Mouse (Mus musculus) kidney, postnatal 14 days (tissue): ENCODE measurements around the gene Slc24a4.
"Not testable (repeated sequence)": the region's sequence is repeated elsewhere in the genome, so short reads cannot be mapped to it uniquely, and the experiment has no call there.

Experiments used
- DNase-seq: peaks from one replicate; pipeline ENCODE4 v3.0.0; 2022; ENCODE audit warnings: mixed read lengths

Gene Slc24a4

DNA sequence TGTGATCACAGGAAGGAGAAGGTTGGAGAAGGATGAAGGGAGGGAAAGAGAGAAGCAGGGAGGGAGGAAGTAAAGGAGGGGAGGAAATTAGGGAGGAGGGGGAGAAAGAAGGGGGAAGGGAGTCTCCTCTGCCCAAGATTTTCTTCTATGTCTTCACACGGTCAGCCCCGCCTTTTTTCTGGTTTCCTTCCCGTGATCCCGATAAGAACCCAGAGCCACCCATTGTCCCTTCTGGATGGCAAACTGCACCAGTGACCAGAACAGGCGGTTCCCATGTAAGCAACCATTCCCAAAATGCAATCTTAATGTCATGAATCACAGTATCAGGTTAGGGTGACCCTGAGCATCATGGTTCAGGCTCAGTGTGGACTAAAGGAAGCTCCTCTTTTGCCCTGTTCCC, 38.8 kb downstream of the Slc24a4 start:
- DNase-seq = no peak

DNA sequence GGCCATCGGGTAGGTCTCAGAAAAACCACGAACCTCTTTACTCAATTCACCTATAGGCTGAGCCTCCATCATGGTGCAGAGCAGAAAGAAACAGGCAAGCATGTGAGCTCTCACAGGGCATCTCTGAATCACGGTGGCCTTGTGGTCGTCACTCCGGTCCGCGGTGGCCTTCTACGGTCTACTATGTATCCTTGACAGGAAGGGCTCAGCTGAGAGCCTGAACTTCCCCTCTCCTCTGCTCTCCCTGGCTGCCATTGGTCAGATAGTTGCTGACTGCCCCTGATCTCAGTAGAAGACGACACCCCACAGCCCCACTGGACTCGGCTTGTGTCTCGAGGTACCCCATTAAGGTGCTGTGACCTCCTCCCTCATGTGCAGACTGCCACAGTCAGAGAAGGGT, 44.2 kb downstream of the Slc24a4 start:
- DNase-seq = no peak

GRCm38 (mm10) chr12:102173345-102173744, 44.8 kb downstream of the Slc24a4 start:
- DNase-seq = no peak

GRCm38 (mm10) chr12:102180371-102181074, 52.0 kb downstream of the Slc24a4 start:
- no peak for DNase-seq

- DNase-seq = peak; percentile 57
Measured at GRCm38 (mm10) chr12:102181799-102182357, 53.3 kb downstream of the Slc24a4 start.

DNA sequence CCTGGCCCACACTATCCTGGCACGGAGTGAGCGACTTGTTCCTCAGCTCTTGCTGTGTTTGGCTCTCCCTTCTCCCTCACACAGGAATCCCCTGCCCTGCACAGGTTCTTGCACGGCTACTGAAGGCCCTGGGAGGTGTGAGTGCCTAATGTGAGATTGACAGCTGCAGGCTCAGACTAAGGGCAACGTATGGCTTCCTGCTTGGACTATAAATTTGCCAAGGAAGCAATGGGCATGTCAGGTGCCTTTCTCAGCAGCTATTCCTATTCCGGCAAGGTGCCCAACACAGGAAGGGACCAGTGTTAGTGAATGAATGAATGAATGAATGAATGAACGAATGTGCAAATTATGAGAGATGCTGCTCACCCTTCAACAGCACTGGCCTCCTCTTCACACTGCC, 54.1 kb downstream of the Slc24a4 start:
- DNase-seq = no peak

GRCm38 (mm10) chr12:102183201-102183600, 54.7 kb downstream of the Slc24a4 start:
- no peak for DNase-seq

DNA sequence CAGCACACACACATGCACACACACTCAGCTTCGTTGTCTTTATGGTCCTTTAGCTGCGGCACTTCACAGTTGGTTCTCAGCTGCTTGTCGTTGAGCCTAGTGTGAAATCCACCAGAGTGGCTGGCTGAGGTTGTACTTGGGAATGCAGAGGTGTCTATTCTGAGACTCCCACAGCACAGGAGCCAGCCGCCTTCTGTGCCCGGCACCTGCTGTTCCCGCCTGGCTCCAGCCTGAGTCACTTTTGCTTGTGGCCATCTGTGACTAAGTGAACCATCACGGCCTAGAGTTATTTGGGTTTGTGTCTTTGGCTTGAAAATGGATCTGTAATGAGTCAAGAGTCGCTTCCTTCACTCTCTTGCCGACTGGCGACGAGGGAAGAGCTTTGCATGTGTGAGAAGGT, 62.3 kb downstream of the Slc24a4 start:
- no peak for DNase-seq

GRCm38 (mm10) chr12:102201516-102201915, 73.0 kb downstream of the Slc24a4 start:
- DNase-seq = no peak

DNA sequence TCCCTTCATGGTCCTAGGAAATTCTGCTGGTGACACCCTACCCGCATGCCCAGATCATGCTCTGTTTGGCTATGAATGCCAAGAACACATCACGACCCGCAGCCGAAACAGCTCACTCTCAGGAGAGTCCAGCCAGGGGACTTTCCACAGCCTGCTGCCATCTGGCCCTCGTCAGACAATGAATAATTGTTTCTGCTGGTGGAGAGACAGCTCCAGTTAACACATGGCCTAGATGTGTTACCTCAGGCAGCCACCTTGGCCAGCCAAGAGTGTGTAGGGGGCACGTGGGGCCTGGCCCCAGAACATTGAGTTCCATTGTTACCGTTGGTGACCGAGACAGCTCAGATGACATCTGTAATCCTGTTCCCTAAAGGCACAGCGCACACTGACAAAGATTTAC, 74.4 kb downstream of the Slc24a4 start:
- no peak for DNase-seq

GRCm38 (mm10) chr12:102206471-102206870, 77.9 kb downstream of the Slc24a4 start:
- no peak for DNase-seq

- no peak for DNase-seq
Measured at GRCm38 (mm10) chr12:102207245-102207644, 78.7 kb downstream of the Slc24a4 start.

GRCm38 (mm10) chr12:102210801-102211200, 82.3 kb downstream of the Slc24a4 start:
- no peak for DNase-seq

DNA sequence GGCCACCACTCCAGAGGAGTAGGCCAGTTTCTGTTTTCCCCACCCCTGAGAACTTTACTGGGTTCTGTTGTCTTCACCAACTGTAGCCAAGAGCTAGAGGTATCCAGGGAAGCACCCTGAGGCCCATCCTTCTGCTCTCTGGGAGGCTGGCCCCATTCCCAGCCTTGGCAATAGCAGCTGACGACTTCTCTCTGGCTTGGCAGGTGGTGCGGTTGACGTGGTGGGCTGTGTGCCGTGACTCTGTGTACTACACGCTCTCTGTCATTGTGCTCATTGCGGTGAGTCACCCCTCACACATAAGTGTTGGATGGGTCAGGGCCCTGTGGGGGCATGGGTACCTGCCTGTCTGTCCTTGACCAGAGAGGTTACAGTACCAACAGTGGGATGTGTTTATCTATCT, 94.9 kb downstream of the Slc24a4 start:
- DNase-seq = no peak

DNA sequence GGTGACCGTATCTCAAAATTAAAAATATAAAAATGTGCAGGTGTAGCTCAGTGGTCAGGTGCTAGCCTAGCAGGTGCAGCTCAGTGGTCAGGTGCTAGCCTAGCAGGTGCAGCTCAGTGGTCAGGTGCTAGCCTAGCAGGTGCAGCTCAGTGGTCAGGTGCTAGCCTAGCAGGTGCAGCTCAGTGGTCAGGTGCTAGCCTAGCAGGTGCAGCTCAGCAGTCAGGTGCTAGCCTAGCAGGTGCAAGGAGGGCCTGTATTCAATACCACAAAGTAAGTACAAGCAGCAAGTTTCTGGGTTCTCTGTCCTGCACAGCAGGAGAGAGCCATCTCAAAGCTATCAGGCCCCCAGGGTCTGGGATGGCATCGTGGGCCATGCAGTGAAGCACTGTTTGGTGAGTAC, 95.6 kb downstream of the Slc24a4 start:
- DNase-seq = not testable (repeated sequence)

- DNase-seq = no peak
Measured at GRCm38 (mm10) chr12:102225165-102225564, 96.6 kb downstream of the Slc24a4 start.

DNA sequence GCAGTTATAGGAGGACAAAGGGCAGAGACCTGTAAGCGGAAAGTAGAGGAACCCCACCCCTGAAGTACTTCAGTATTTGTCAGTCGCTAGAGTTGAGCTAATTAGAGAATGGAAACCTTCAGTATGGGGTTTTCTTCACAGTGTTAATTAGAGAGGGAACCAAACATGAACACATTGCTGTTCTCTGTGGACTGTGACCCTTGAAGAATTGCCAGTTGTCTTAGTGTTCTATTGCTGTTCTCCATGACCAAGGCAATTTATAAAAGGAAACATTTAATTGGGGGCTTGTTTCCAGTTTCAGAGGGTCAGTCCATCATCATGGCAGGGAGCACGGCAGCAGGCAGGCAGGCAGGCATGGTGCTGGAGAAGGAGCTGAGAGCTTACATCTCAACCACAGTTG, 107.0 kb downstream of the Slc24a4 start:
- no peak for DNase-seq

- DNase-seq = peak; percentile 11
Measured at GRCm38 (mm10) chr12:102236317-102236716, 107.8 kb downstream of the Slc24a4 start.

DNA sequence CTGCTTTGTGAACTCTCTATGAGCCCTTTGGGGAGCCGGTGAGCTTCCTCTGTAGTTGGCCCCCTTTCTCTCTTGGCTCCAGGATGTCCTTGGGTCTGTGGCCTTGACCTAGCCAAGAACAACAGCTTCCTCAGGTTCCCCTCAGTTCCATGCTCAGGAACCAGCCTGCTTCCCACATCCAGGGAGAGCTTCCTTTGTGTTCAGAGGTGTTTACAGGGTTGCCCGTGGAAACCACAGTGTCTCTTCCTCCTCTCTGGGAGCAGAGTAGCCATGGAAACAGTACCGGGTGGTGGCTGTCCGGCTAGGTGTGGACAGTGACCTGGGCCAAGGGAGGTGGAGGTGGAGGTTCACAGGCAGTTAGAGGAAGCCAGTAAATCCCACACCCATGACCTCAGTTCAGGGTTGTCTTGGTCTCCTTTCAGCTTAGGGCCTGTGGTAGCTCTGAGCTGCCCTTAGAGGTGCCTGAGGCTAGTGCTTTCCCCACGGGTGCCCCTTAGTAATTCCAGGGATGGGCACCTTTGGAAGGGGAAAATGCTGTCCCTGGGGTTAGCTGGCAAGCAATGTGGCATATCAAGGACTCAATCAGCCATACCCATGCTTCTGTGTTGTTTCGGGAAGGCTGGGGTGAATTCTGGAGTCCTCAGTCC, 113.7 kb downstream of the Slc24a4 start:
- peak; percentile 12 for DNase-seq

DNA sequence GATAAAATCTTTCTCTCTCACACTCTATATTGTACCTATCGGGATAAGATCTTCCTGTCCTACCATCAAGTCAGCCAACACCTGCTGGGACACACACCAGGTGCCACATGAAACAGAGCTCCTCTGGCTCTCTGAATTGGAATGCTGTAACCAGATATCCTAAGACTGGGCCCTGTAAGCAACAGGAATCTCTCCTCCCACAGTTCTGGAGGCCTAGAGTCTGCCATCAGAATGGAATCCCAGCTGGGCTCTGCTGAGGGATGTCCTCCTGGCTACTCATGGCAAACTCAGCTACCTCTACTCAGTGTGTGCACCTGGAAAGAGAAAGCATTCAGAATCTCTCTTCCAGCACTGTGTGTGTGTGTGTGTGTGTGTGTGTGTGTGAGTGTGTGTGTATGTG, 115.4 kb downstream of the Slc24a4 start:
- no peak for DNase-seq

- DNase-seq = no peak
Measured at GRCm38 (mm10) chr12:102246226-102246625, 117.7 kb downstream of the Slc24a4 start.

DNA sequence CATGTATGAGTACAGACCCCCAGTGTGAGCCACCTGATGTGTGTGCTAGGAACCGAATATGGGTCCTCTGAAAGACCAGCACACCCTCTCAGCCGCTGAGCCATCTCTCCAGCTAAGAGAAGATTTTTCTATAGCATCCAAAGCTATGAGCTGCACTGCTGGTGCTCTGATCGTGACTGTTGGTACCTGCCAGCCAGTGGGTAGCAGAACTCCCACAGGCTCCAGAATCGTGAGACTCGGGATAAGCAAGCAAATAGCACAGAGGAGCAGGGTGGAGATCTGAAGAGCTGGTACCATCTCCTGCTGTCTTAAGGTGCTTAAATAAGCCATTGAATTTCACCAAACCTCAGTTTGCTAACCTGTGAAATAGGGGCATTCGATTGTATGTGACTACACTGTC, 119.6 kb downstream of the Slc24a4 start:
- no peak for DNase-seq

DNA sequence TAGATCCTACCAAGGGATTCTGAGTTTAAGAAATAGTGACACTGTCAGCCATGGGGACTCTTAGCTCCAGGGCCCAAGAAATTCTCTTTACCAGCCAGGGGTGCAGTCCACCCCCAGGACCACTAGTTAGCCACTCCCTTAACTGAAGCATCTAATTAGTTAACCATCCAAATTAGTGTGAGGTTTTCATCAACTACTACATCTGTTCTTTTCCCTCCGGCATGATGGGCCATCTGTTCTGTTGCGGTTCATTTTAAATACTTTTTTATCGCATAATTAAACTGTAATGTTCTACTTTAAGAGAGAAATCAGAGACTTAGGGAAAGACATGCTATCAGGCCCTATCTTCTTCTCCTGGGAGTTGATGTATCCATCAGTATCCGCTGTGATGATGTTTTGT, 121.8 kb downstream of the Slc24a4 start:
- DNase-seq = no peak

GRCm38 (mm10) chr12:102251070-102251469, 122.5 kb downstream of the Slc24a4 start:
- DNase-seq = no peak
